Mouse (Mus musculus) testis, adult 2 months (tissue): Measurements from ENCODE around the gene Pgd. TPM values are rescaled to one million over a fixed set of nuclear protein-coding genes. Genes with fewer than 3 reads are reported as not detected.
A peak's percentile ranks its signal among the peaks of the same experiment; 100 is the strongest.
"Not testable (repeated sequence)": the region's sequence is repeated elsewhere in the genome, so short reads cannot be mapped to it uniquely, and the experiment has no call there.

Source experiments
- H3K27ac ChIP-seq: fragments of 200-500 bp; 2 replicates; pipeline ENCODE4 v1.5.1; 2012; ENCODE audit warnings: low read depth, low read length; ENCODE audit not compliant: control insufficient read depth, insufficient read depth
- H3K27me3 ChIP-seq: fragments of 200-500 bp; 2 replicates; pipeline ENCODE4 v1.6.1; 2012; ENCODE audit warnings: mild to moderate bottlenecking, low read length, moderate library complexity; ENCODE audit not compliant: control insufficient read depth, insufficient read depth
- H3K36me3 ChIP-seq: fragments of 200-500 bp; 2 replicates; pipeline ENCODE4 v1.6.1; 2012; ENCODE audit warnings: mild to moderate bottlenecking, low read length; ENCODE audit not compliant: control insufficient read depth, insufficient read depth
- H3K4me1 ChIP-seq: fragments of 200-500 bp; 2 replicates; pipeline ENCODE4 v1.6.1; 2012; ENCODE audit warnings: low read length; ENCODE audit not compliant: control insufficient read depth, insufficient read depth
- H3K4me3 ChIP-seq: fragments of 200-500 bp; 2 replicates; pipeline ENCODE4 v1.5.1; 2012; ENCODE audit warnings: low read depth, mild to moderate bottlenecking, low read length, moderate library complexity, mixed read lengths; ENCODE audit not compliant: control insufficient read depth
- CTCF ChIP-seq: fragments of 200-500 bp; IDR thresholded peaks from 2 replicates; pipeline ENCODE4 v1.5.1; 2012; ENCODE audit warnings: low read depth, mild to moderate bottlenecking, inconsistent platforms, low read length, moderate library complexity; ENCODE audit not compliant: control insufficient read depth, insufficient read depth, insufficient replicate concordance
- POLR2A ChIP-seq: fragments of 200-500 bp; IDR thresholded peaks from 2 replicates; pipeline ENCODE4 v1.6.1; 2012; ENCODE audit warnings: low read depth, mild to moderate bottlenecking, inconsistent platforms, low read length, moderate library complexity; ENCODE audit not compliant: control insufficient read depth
- polyA plus RNA-seq: library from polyadenylated mRNA; depleted of rRNA; stranded (reverse); fragments of >200 nt; gene quantifications from 2 replicates; pipeline ENCODE4 v1.2.3, GENCODE M21; 2012; rRNA removed

Gene Pgd
- polyA plus RNA-seq, 1 experiment: 22.3 TPM

GRCm38 (mm10) chr4:149103875-149104561 lies 62.6 kb downstream of the Pgd start, which contains the start of gene Dffa:
TSS of gene Dffa (plus strand) at chr4:149104146.
- Histone ChIP-seq H3K36me3 (peaks cover 1% of the 10 kb centered on the region; the same call in 1 of the 2 replicates), H3K27ac (no peak within 1 kb of the TSS), H3K4me3 (peak within 1 kb of the TSS; percentile 85), H3K27me3 (no peaks in the 10 kb centered on the region), H3K4me1 (peaks cover 5% of the 10 kb centered on the region; the same call in 1 of the 2 replicates)
- TF ChIP-seq POLR2A (peak; percentile 54; the same call in 1 of the 2 replicates), CTCF (no peak)

GRCm38 (mm10) chr4:149101456-149101855 lies 65.1 kb downstream of the Pgd start:
- H3K27ac ChIP-seq: no peak overlapping the region
- H3K27me3 ChIP-seq: no peaks in the 10 kb centered on the region
- no peaks in the 10 kb centered on the region for H3K36me3 ChIP-seq
- TF ChIP-seq POLR2A (no peak), CTCF (no peak)
- H3K4me3 ChIP-seq: no peak overlapping the region
- H3K4me1 ChIP-seq: peaks cover 9% of the 10 kb centered on the region

GRCm38 (mm10) chr4:149100449-149100848 lies 66.1 kb downstream of the Pgd start:
- not testable (repeated sequence) for H3K27ac ChIP-seq, H3K36me3 ChIP-seq, H3K4me1 ChIP-seq, H3K27me3 ChIP-seq, H3K4me3 ChIP-seq

Other genes starting within 250 kb of the Pgd start
- 20.5 and 22.9 TPM in 2 replicates for gene Pex14, start 66.9 kb downstream of the Pgd start, polyA plus RNA-seq
- 7.4 and 8.2 TPM in 2 replicates for gene Dffa, start 62.6 kb downstream of the Pgd start, polyA plus RNA-seq
- gene Cort, start 40.0 kb downstream of the Pgd start, polyA plus RNA-seq: not detected in 2 replicates
- 10.3 and 12.2 TPM in 2 replicates for gene Cenps, start 29.1 kb downstream of the Pgd start, polyA plus RNA-seq
- 24.9 and 25.9 TPM in 2 replicates for gene Kif1b, start 140.9 kb upstream of the Pgd start, polyA plus RNA-seq